Mouse (Mus musculus): ENCODE measurements around the gene Aplnr.

Gene Aplnr

GRCm38 (mm10) chr2:85137601-85138140 is 1.6 kb downstream of the Aplnr start:
- DNase-seq (ENCODE audit: low spot score in 2 of 2), result no peak

GRCm38 (mm10) chr2:85138143-85138542 is 2.1 kb downstream of the Aplnr start:
- DNase-seq (ENCODE audit: low spot score in 2 of 2), result no peak

- DNase-seq (ENCODE audit: low spot score in 2 of 2), result no peak
Measured at GRCm38 (mm10) chr2:85139393-85139792, 3.4 kb downstream of the Aplnr start.

GRCm38 (mm10) chr2:85139846-85140245 is 3.8 kb downstream of the Aplnr start:
- no peak for DNase-seq (ENCODE audit: low spot score in 2 of 2)

- DNase-seq (ENCODE audit: low spot score in 2 of 2), result no peak
Measured at GRCm38 (mm10) chr2:85140833-85141232, 4.8 kb downstream of the Aplnr start.

- no peak for DNase-seq (ENCODE audit: low spot score in 2 of 2)
Measured at GRCm38 (mm10) chr2:85144908-85145307, 8.9 kb downstream of the Aplnr start.

GRCm38 (mm10) chr2:85145346-85145745 is 9.3 kb downstream of the Aplnr start:
- no peak for DNase-seq (ENCODE audit: low spot score in 2 of 2)

GRCm38 (mm10) chr2:85147481-85147880 is 11.5 kb downstream of the Aplnr start:
- DNase-seq (ENCODE audit: low spot score in 2 of 2), result no peak

- DNase-seq (ENCODE audit: low spot score in 2 of 2), result no peak
Measured at GRCm38 (mm10) chr2:85150373-85150772, 14.3 kb downstream of the Aplnr start.

GRCm38 (mm10) chr2:85151233-85151632 is 15.2 kb downstream of the Aplnr start:
- DNase-seq (ENCODE audit: low spot score in 2 of 2), result no peak

GRCm38 (mm10) chr2:85155334-85155733 is 19.3 kb downstream of the Aplnr start:
- peak in 1 of 2 experiments; percentile 44 for DNase-seq (ENCODE audit: low spot score in 2 of 2)

GRCm38 (mm10) chr2:85156136-85156535 is 20.1 kb downstream of the Aplnr start:
- no peak for DNase-seq (ENCODE audit: low spot score in 2 of 2)

GRCm38 (mm10) chr2:85157382-85157781 is 21.4 kb downstream of the Aplnr start:
- no peak for DNase-seq (ENCODE audit: low spot score in 2 of 2)

GRCm38 (mm10) chr2:85160901-85161637 is 25.0 kb downstream of the Aplnr start:
- DNase-seq (ENCODE audit: low spot score in 2 of 2), result no peak

GRCm38 (mm10) chr2:85161638-85162093 is 25.6 kb downstream of the Aplnr start:
- no peak for DNase-seq (ENCODE audit: low spot score in 2 of 2)

GRCm38 (mm10) chr2:85163311-85164047 is 27.5 kb downstream of the Aplnr start:
- no peak for DNase-seq (ENCODE audit: low spot score in 2 of 2)

GRCm38 (mm10) chr2:85167624-85168023 is 31.6 kb downstream of the Aplnr start:
- peak in 1 of 2 experiments; percentile 34 for DNase-seq (ENCODE audit: low spot score in 2 of 2)

- DNase-seq (ENCODE audit: low spot score in 2 of 2), result no peak
Measured at GRCm38 (mm10) chr2:85168327-85168726, 32.3 kb downstream of the Aplnr start.

- peak; percentile 86 to 87 for DNase-seq (ENCODE audit: low spot score in 2 of 2)
Measured at GRCm38 (mm10) chr2:85172071-85172762, 36.2 kb downstream of the Aplnr start.

GRCm38 (mm10) chr2:85172763-85173103 is 36.7 kb downstream of the Aplnr start:
- no peak for DNase-seq (ENCODE audit: low spot score in 2 of 2)

GRCm38 (mm10) chr2:85173545-85173944 is 37.5 kb downstream of the Aplnr start:
- DNase-seq (ENCODE audit: low spot score in 2 of 2), result no peak

GRCm38 (mm10) chr2:85178139-85178800 is 42.2 kb downstream of the Aplnr start:
- peak; percentile 53 to 82 for DNase-seq (ENCODE audit: low spot score in 2 of 2)
